Mouse (Mus musculus) embryonic facial prominence, embryonic 14.5 days (tissue): ENCODE measurements around the gene Cdc42ep1. TPM values are rescaled to one million over a fixed set of nuclear protein-coding genes. Genes with fewer than 3 reads are reported as not detected.
"Not testable (repeated sequence)": the region's sequence is repeated elsewhere in the genome, so short reads cannot be mapped to it uniquely, and the experiment has no call there.

Experiments
- ATAC-seq: fragments of 200-750 bp; cut with Nextera tagmentation; 2 replicates; pipeline ENCODE4 v1.8.0; 2017; ENCODE audit warnings: low read depth, moderate number of reproducible peaks, moderate TSS enrichment
- DNase-seq: peaks from one replicate; pipeline ENCODE4 v3.0.0-alpha.2; 2015; ENCODE audit warnings: low spot score
- H3K27ac ChIP-seq: fragments of 300-500 bp; sonication (generic); replicated peaks from 2 replicates; pipeline ENCODE4 v1.5.1; 2014; ENCODE audit warnings: low read depth, mild to moderate bottlenecking, low read length, moderate library complexity
- H3K27me3 ChIP-seq: fragments of 300-500 bp; sonication (generic); replicated peaks from 2 replicates; pipeline ENCODE4 v1.6.1; 2014; ENCODE audit warnings: low read length; ENCODE audit not compliant: control insufficient read depth, insufficient read depth
- H3K36me3 ChIP-seq: fragments of 300-500 bp; sonication (generic); 2 replicates; pipeline ENCODE4 v1.6.1; 2014; ENCODE audit warnings: low read length, mixed read lengths; ENCODE audit not compliant: control insufficient read depth, insufficient read depth
- H3K4me1 ChIP-seq: fragments of 300-500 bp; sonication (generic); 2 replicates; pipeline ENCODE4 v1.6.1; 2014; ENCODE audit warnings: antibody characterized with exemption, low read length; ENCODE audit not compliant: control insufficient read depth, insufficient read depth
- H3K4me2 ChIP-seq: fragments of 300-500 bp; sonication (generic); 2 replicates; pipeline ENCODE4 v1.6.1; 2014; ENCODE audit warnings: low read depth, mild to moderate bottlenecking, low read length, moderate library complexity, mixed read lengths
- H3K4me3 ChIP-seq: fragments of 300-500 bp; sonication (generic); 2 replicates; pipeline ENCODE4 v1.5.1; 2014; ENCODE audit warnings: low read depth, mild to moderate bottlenecking, low read length
- H3K9ac ChIP-seq: fragments of 300-500 bp; sonication (generic); 2 replicates; pipeline ENCODE4 v1.6.1; 2014; ENCODE audit warnings: low read depth, mild to moderate bottlenecking, low read length, moderate library complexity, mixed read lengths
- H3K9me3 ChIP-seq: fragments of 300-500 bp; sonication (generic); 2 replicates; pipeline ENCODE4 v1.6.1; 2016; ENCODE audit warnings: low read length; ENCODE audit not compliant: control insufficient read depth
- WGBS: fragments of 180-500 bp; shearing (Covaris S2); extraction: QIAGEN DNeasy Blood & Tissue Kit; methylation state at CpG from one replicate; pipeline ENCODE4 v1.1.7; 2014; 5-methylcytosine and 5-hydroxymethylcytosine counted together
- polyA plus RNA-seq: library from polyadenylated mRNA; unstranded; fragments of >200 nt; fragmentation: Nextera tagmentation; extraction: Ambion mirVana; gene quantifications from 2 replicates; pipeline ENCODE4 v1.2.1, GENCODE M21; 2014

Cdc42ep1 gene
- polyA plus RNA-seq, 1 experiment from 2014 or later, result 36.1 TPM

GRCm38 (mm10) chr15:78841161-78841790 is 1.1 kb upstream of the Cdc42ep1 start:
- WGBS, result 37% methylated on average over 6 of the region's 6 CpGs
- H3K27me3 ChIP-seq, result no peaks in the 10 kb centered on the region; the same call in none of the 2 replicates
- peaks cover 47% of the 10 kb centered on the region for H3K4me1 ChIP-seq
- DNase-seq (no peak), ATAC-seq (no peak)
- no peak overlapping the region for H3K9ac ChIP-seq
- no peaks in the 10 kb centered on the region for H3K9me3 ChIP-seq
- no peak overlapping the region for H3K27ac ChIP-seq
- no peaks in the 10 kb centered on the region for H3K36me3 ChIP-seq
- no peak overlapping the region; the same call in 1 of the 2 replicates for H3K4me2 ChIP-seq
- no peak overlapping the region for H3K4me3 ChIP-seq

DNA sequence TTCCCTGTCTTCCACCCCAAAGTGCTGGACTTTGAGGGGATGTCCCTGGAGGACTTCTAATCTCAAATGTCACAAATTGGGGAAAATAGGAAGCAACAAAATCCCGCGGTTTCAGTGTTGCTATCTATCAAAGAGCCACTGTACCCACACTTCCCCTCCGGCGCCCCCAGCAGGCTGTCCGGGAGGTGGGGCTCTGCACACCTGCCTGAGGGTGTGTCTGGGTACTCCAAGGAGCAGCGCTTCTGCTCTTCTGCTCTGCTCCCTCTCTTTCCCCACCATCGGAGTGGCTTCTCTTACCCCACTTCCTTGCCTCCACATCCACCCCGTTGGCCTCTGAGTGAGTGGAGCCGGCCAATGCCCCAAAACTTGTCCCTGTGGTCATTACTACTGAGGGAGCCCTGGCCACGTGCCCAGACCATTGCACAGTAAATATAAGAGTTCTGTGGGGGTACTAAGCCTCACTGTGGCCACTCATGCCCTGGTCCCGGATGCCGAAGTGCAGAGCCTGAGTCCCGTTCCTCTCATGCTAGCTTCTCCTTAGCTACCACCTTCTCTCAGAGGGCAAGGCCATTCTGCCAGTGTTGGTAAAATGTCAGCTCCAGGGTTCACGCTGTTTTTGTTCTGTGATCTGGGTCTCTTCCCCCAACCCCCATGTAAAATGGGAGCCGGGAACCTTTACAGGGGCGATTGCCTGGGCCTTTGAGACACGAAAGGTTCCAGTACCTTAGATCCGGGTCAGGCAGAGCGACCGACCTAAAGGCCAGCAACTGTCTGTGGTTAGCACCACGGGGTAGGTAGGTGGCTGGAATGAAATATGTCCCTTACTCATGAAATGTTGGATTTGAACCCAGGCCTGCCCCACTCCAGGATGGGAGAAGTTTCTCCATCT is 1.4 kb downstream of the Cdc42ep1 start:
- 31% methylated on average over 21 of the region's 21 CpGs for WGBS
- Histone ChIP-seq H3K4me2 (peak overlapping the region; percentile 87), H3K4me1 (peaks cover 46% of the 10 kb centered on the region), H3K9ac (peak overlapping the region; percentile 81), H3K9me3 (no peaks in the 10 kb centered on the region), H3K27me3 (no peaks in the 10 kb centered on the region; the same call in none of the 2 replicates), H3K4me3 (peak overlapping the region; percentile 72), H3K27ac (peak overlapping the region; percentile 88), H3K36me3 (peaks cover 16% of the 10 kb centered on the region; the same call in 1 of the 2 replicates)
- DNase-seq (no peak), ATAC-seq (no peak)

- DNase-seq (peak; percentile 69), ATAC-seq (no peak)
- peak overlapping the region; percentile 88; the same call in 1 of the 2 replicates for H3K27ac ChIP-seq
- peaks cover 22% of the 10 kb centered on the region for H3K36me3 ChIP-seq
- peaks cover 36% of the 10 kb centered on the region for H3K4me1 ChIP-seq
- peak overlapping the region; percentile 87 for H3K4me2 ChIP-seq
- no peaks in the 10 kb centered on the region for H3K9me3 ChIP-seq
- H3K9ac ChIP-seq, result 0 out of 2 replicates have a peak overlapping the region, but pooled peaks have one; percentile 81
- WGBS, result 31% methylated on average over 9 of the region's 9 CpGs
- H3K27me3 ChIP-seq, result no peaks in the 10 kb centered on the region; the same call in none of the 2 replicates
- H3K4me3 ChIP-seq, result peak overlapping the region; percentile 72
Measured at GRCm38 (mm10) chr15:78844791-78845190, 2.4 kb downstream of the Cdc42ep1 start.

DNA sequence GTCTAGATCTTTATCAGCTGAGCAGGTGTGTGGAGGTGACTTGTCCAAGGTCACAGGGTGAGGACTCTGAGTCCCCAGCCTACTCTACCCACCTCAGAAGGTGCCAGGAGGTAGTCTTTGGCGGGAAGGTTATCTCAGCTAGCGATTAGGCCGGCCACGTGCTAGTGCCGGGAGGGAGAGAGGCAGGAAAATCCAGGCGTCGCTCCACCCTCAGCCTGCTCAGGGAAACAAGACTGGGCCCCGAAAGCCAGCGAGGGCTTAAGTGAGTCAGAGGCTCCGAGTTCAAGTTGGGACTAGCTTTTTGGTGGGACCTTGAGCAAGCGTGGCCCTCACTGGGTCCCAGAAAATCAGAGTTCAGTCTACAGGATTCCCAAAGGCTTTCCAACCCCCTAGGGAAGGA is 2.9 kb downstream of the Cdc42ep1 start:
- no peak for ATAC-seq
- H3K4me3 ChIP-seq, result peak overlapping the region; percentile 72
- H3K36me3 ChIP-seq, result peaks cover 22% of the 10 kb centered on the region
- H3K27me3 ChIP-seq, result no peaks in the 10 kb centered on the region; the same call in none of the 2 replicates
- no peak for DNase-seq
- 58% methylated on average over 11 of the region's 11 CpGs for WGBS
- no peaks in the 10 kb centered on the region for H3K9me3 ChIP-seq
- peak overlapping the region; percentile 88; the same call in 1 of the 2 replicates for H3K27ac ChIP-seq
- H3K9ac ChIP-seq, result 0 out of 2 replicates have a peak overlapping the region, but pooled peaks have one; percentile 42
- H3K4me2 ChIP-seq, result peak overlapping the region; percentile 87
- peaks cover 31% of the 10 kb centered on the region for H3K4me1 ChIP-seq

DNA sequence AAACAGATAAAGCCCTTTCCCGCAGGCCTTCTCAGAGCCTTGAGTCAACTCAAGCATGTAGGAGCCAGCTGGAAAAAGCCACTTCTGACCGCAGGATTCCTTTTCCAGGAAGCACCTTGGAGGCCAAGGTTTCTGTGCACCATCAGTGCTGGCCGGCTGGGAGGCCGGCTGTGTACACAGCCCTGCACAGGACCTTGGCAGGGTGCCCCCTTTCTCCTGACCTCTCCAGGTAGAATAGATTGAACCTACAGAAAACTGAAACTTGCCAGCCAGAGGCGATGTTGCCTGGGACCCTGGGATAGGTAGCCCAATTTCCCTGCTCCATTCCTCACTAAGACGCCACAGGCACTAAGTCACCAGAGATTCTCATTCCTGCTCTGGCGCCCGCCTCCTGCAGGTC is 3.4 kb downstream of the Cdc42ep1 start:
- ATAC-seq (no peak), DNase-seq (no peak)
- 76% methylated on average over 8 of the region's 8 CpGs for WGBS
- no peaks in the 10 kb centered on the region for H3K9me3 ChIP-seq
- H3K4me2 ChIP-seq, result peak overlapping the region; percentile 87; the same call in 1 of the 2 replicates
- H3K4me1 ChIP-seq, result peaks cover 25% of the 10 kb centered on the region
- 0 out of 2 replicates have a peak overlapping the region, but pooled peaks have one; percentile 23 for H3K27ac ChIP-seq
- no peak overlapping the region for H3K4me3 ChIP-seq
- H3K9ac ChIP-seq, result no peak overlapping the region
- peaks cover 22% of the 10 kb centered on the region for H3K36me3 ChIP-seq
- H3K27me3 ChIP-seq, result no peaks in the 10 kb centered on the region; the same call in none of the 2 replicates

DNA sequence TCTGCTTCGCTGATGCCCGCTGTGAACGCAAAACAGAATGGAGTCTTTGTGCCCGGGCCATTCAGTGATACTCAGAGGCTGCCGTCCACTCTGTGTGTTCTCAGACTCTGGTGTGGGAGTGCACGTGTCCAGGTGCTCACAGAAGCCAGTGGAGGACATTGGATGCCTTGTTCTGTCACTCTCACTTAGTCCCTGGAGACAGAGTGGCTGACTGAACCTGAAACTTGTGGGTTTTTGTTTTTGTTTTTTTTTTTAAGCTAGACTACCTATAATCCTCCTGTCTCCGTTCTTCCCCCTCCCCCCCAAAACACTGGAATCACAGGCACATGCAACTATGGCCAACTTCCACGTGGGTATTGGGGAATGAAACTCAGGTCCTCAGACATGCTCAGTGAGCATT is 3.9 kb downstream of the Cdc42ep1 start:
- no peak overlapping the region for H3K9ac ChIP-seq
- 0 out of 2 replicates have a peak overlapping the region, but pooled peaks have one; percentile 23 for H3K27ac ChIP-seq
- 60% methylated on average over 8 of the region's 8 CpGs for WGBS

GRCm38 (mm10) chr15:78846805-78847204 is 4.4 kb downstream of the Cdc42ep1 start:
- H3K4me2 ChIP-seq, H3K9me3 ChIP-seq, ATAC-seq, H3K4me3 ChIP-seq, DNase-seq, H3K9ac ChIP-seq, H3K27ac ChIP-seq, H3K27me3 ChIP-seq: not testable (repeated sequence)
- peaks cover 22% of the 10 kb centered on the region for H3K4me1 ChIP-seq
- 91% methylated on average over 7 of the region's 7 CpGs for WGBS
- H3K36me3 ChIP-seq, result peaks cover 22% of the 10 kb centered on the region

More for the DNA sequence above, 3.9 kb downstream of the Cdc42ep1 start:
- DNase-seq (no peak), ATAC-seq (no peak)
- no peak overlapping the region for H3K4me2 ChIP-seq
- H3K27me3 ChIP-seq, result no peaks in the 10 kb centered on the region; the same call in none of the 2 replicates
- no peaks in the 10 kb centered on the region for H3K9me3 ChIP-seq
- H3K4me1 ChIP-seq, result peaks cover 22% of the 10 kb centered on the region
- H3K36me3 ChIP-seq, result peaks cover 22% of the 10 kb centered on the region
- H3K4me3 ChIP-seq, result no peak overlapping the region

- Histone ChIP-seq H3K9ac (no peak overlapping the region), H3K36me3 (peaks cover 22% of the 10 kb centered on the region), H3K27me3 (no peaks in the 10 kb centered on the region; the same call in 1 of the 2 replicates), H3K4me1 (peaks cover 20% of the 10 kb centered on the region), H3K4me3 (no peak overlapping the region), H3K27ac (no peak overlapping the region), H3K4me2 (no peak overlapping the region), H3K9me3 (no peaks in the 10 kb centered on the region)
- WGBS, result 26% methylated on average over 5 of the region's 5 CpGs
- ATAC-seq (no peak), DNase-seq (peak; percentile 69)
Measured at GRCm38 (mm10) chr15:78848467-78848866, 6.0 kb downstream of the Cdc42ep1 start.
